Mouse (Mus musculus) heart, embryonic 14.5 days (tissue): ENCODE measurements around the gene Ep400. TPM values are rescaled to one million over a fixed set of nuclear protein-coding genes. Genes with fewer than 3 reads are reported as not detected.

Experiments
- microRNA-seq: library from miRNA; unstranded; fragments of <30 nt; microRNA quantifications from one replicate; pipeline ENCODE4, GENCODE M21; 2016
- polyA plus RNA-seq: library from polyadenylated mRNA; unstranded; fragments of >200 nt; fragmentation: Nextera tagmentation; extraction: Ambion mirVana; gene quantifications from 2 replicates; pipeline ENCODE4 v1.2.1, GENCODE M21; 2014

The Ep400 gene
- polyA plus RNA-seq, 1 experiment from 2014 or later: 24.3 TPM

Small RNA genes within 50 kb of the gene (microRNA-seq; reads per million reads assigned to microRNA genes)
- gene Mir7026: 2.0 reads per million

Other genes starting within 250 kb of the Ep400 start
- 0.18 TPM in 1 of 2 replicates, not detected in the other for gene Galnt9, start 226.4 kb downstream of the Ep400 start, polyA plus RNA-seq
- gene Noc4l, start 117.3 kb downstream of the Ep400 start, polyA plus RNA-seq: 25.6 and 27.5 TPM in 2 replicates
- gene Ddx51, start 117.3 kb downstream of the Ep400 start, polyA plus RNA-seq: 9.1 and 14.3 TPM in 2 replicates
- gene Pus1, start 9.9 kb upstream of the Ep400 start, polyA plus RNA-seq: 14.9 and 16.3 TPM in 2 replicates
- gene Ulk1, start 39.4 kb upstream of the Ep400 start, polyA plus RNA-seq: 23.3 and 26.0 TPM in 2 replicates
- 23.1 and 24.3 TPM in 2 replicates for gene Hscb, start 69.1 kb upstream of the Ep400 start, polyA plus RNA-seq
- 14.2 and 19.0 TPM in 2 replicates for gene Chek2, start 69.3 kb upstream of the Ep400 start, polyA plus RNA-seq
- 7.9 and 9.0 TPM in 2 replicates for gene Ttc28, start 109.1 kb upstream of the Ep400 start, polyA plus RNA-seq